Mouse (Mus musculus): ENCODE data around the gene Zfp1. TPM values are rescaled to one million over a fixed set of nuclear protein-coding genes. Genes with fewer than 3 reads are reported as not detected.

The Zfp1 gene
- total and polyA plus RNA-seq, 2 experiments from 2014 or later: 7.5 to 11.9 TPM

DNA sequence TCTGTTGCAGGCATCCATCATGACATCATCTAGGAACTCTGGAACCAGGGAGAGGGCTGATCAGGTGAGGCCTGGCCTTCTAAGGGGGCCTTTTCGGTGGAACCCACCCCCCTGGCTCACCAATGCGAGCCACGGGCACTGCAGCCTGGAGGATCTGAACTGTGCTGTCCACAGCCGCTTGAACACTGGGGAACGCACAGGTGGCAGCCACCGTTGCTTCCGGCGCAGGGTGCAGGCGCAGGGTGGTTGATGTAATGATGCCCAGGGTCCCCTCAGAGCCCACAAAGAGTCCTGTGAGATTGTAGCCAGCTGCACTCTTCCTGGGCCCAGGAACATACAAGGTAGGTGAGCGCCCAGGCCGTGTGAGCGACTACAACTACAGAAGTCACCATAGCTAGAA, 14.8 kb upstream of the Zfp1 start:
- no peaks in the 10 kb centered on the region for H3K27me3 ChIP-seq (ENCODE audit: control insufficient read depth, insufficient read depth, low read length)
- H3K9me3 ChIP-seq (replicated peaks; ENCODE audit: control insufficient read depth, low read length): 0 out of 2 replicates have a peak, but pooled peaks cover 2% of the 10 kb centered on the region
- TF ChIP-seq CTCF (IDR thresholded peaks at IDR 0.05; ENCODE audit: low read depth) (no peak), EP300 (IDR thresholded peaks at IDR 0.05; ENCODE audit: low read depth) (no peak)
- no peak overlapping the region for H3K4me3 ChIP-seq (ENCODE audit: low read depth, low read length)
- no peak overlapping the region for H3K27ac ChIP-seq (ENCODE audit: low read depth)
- H3K9ac ChIP-seq (replicated peaks; ENCODE audit: low read depth, low read length): no peak overlapping the region
- H3K4me1 ChIP-seq (ENCODE audit: control insufficient read depth, insufficient read depth): peaks cover 15% of the 10 kb centered on the region
- no peak for ATAC-seq (ENCODE audit: insufficient read depth, low read depth)
- H3K36me3 ChIP-seq (replicated peaks; ENCODE audit: control insufficient read depth, insufficient read depth, low read length): 0 out of 2 replicates have a peak, but pooled peaks cover 3% of the 10 kb centered on the region
- no peak overlapping the region for H3K4me2 ChIP-seq (ENCODE audit: low read depth, low read length)
- 88% methylated on average over 12 of the region's 12 CpGs for WGBS
- no peak for DNase-seq (ENCODE audit: low spot score)

DNA sequence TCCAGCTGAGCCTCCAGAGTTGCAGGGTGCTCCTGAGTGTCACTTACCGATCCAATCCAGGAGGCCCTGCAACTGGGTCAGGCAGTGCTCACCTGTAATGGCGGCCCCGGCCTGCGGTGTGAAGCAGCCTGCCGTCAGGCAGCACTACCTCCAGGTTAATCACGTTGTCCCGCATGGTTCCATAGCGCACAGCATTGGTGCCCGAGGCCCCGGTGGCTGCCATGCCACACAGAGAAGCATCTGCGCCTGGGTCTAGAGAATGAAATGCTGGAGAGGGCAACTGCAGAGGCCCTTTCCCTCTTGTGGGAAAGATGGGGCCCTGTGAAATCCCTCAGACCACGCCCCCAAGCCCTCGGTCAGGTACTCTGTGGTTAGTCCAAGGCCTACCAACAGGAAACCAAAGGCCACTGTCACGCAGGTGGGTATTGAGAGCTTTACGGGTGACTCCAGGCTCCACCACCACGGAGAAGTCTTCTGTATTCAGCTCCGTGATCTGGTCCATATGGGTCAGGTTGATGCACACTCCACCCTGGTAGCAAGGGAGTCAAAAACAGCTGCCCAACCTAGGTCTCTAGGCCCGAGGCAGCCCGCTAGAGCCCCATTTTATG, 14.2 kb upstream of the Zfp1 start:
- no peak overlapping the region for H3K4me3 ChIP-seq (ENCODE audit: low read depth, low read length)
- no peak for DNase-seq (ENCODE audit: low spot score)
- H3K9me3 ChIP-seq (replicated peaks; ENCODE audit: control insufficient read depth, low read length): 0 out of 2 replicates have a peak, but pooled peaks cover 3% of the 10 kb centered on the region
- no peak for ATAC-seq (ENCODE audit: insufficient read depth, low read depth)
- TF ChIP-seq EP300 (IDR thresholded peaks at IDR 0.05; ENCODE audit: low read depth) (no peak), CTCF (IDR thresholded peaks at IDR 0.05; ENCODE audit: low read depth) (no peak)
- H3K36me3 ChIP-seq (replicated peaks; ENCODE audit: control insufficient read depth, insufficient read depth, low read length): no peaks in the 10 kb centered on the region
- no peak overlapping the region for H3K27ac ChIP-seq (ENCODE audit: low read depth)
- no peak overlapping the region for H3K4me2 ChIP-seq (ENCODE audit: low read depth, low read length)
- peaks cover 15% of the 10 kb centered on the region for H3K4me1 ChIP-seq (ENCODE audit: control insufficient read depth, insufficient read depth)
- no peak overlapping the region for H3K9ac ChIP-seq (replicated peaks; ENCODE audit: low read depth, low read length)
- 84% methylated on average over 19 of the region's 19 CpGs for WGBS
- no peaks in the 10 kb centered on the region for H3K27me3 ChIP-seq (ENCODE audit: control insufficient read depth, insufficient read depth, low read length)

- H3K27ac ChIP-seq (ENCODE audit: low read depth): peak within 1 kb of the TSS; percentile 34; the same call in 1 of the 2 replicates
These were observed 13.1 kb upstream of the Zfp1 start, which contains the start of gene Ldhd for GRCm38 (mm10) chr8:111630105-111630521. Gene Ldhd, minus strand, starts transcription at chr8:111630374.

GRCm38 (mm10) chr8:111631589-111631988, 11.6 kb upstream of the Zfp1 start:
- H3K9ac ChIP-seq (replicated peaks; ENCODE audit: low read depth, low read length): no peak overlapping the region
- no peak for ATAC-seq (ENCODE audit: insufficient read depth, low read depth)
- no peaks in the 10 kb centered on the region for H3K27me3 ChIP-seq (ENCODE audit: control insufficient read depth, insufficient read depth, low read length)
- 91% methylated on average over 8 of the region's 8 CpGs for whole genome bisulfite sequencing
- no peak overlapping the region for H3K4me3 ChIP-seq (ENCODE audit: low read depth, low read length)
- no peaks in the 10 kb centered on the region for H3K4me1 ChIP-seq (ENCODE audit: control insufficient read depth, insufficient read depth)
- H3K36me3 ChIP-seq (replicated peaks; ENCODE audit: control insufficient read depth, insufficient read depth, low read length): no peaks in the 10 kb centered on the region
- no peak for DNase-seq (ENCODE audit: low spot score)
- H3K27ac ChIP-seq (ENCODE audit: low read depth): no peak overlapping the region
- no peak overlapping the region for H3K4me2 ChIP-seq (ENCODE audit: low read depth, low read length)
- TF ChIP-seq EP300 (IDR thresholded peaks at IDR 0.05; ENCODE audit: low read depth) (no peak), CTCF (IDR thresholded peaks at IDR 0.05; ENCODE audit: low read depth) (no peak)
- H3K9me3 ChIP-seq (replicated peaks; ENCODE audit: control insufficient read depth, low read length): 0 out of 2 replicates have a peak, but pooled peaks cover 3% of the 10 kb centered on the region

More at GRCm38 (mm10) chr8:111630105-111630521, 13.1 kb upstream of the Zfp1 start, which contains the start of gene Ldhd:
- WGBS: 29% methylated on average over 13 of the region's 13 CpGs
- Histone ChIP-seq H3K4me2 (ENCODE audit: low read depth, low read length) (peak within 1 kb of the TSS; percentile 68), H3K4me3 (ENCODE audit: low read depth, low read length) (peak within 1 kb of the TSS; percentile 48), H3K9me3 (replicated peaks; ENCODE audit: control insufficient read depth, low read length) (0 out of 2 replicates have a peak, but pooled peaks cover 3% of the 10 kb centered on the region), H3K4me1 (ENCODE audit: control insufficient read depth, insufficient read depth) (peaks cover 7% of the 10 kb centered on the region; the same call in 1 of the 2 replicates), H3K27me3 (ENCODE audit: control insufficient read depth, insufficient read depth, low read length) (no peaks in the 10 kb centered on the region), H3K36me3 (replicated peaks; ENCODE audit: control insufficient read depth, insufficient read depth, low read length) (no peaks in the 10 kb centered on the region), H3K9ac (replicated peaks; ENCODE audit: low read depth, low read length) (peak within 1 kb of the TSS; percentile 53; the same call in 1 of the 2 replicates)
- TF ChIP-seq CTCF (IDR thresholded peaks at IDR 0.05; ENCODE audit: low read depth): no peak
- no peak for TF ChIP-seq EP300 (IDR thresholded peaks at IDR 0.05; ENCODE audit: low read depth)
- peak; percentile 73 for ATAC-seq (ENCODE audit: insufficient read depth, low read depth)
- DNase-seq (ENCODE audit: low spot score): peak; percentile 28

- ATAC-seq (ENCODE audit: insufficient read depth, low read depth) (no peak), DNase-seq (ENCODE audit: low spot score) (no peak)
- Histone ChIP-seq H3K9me3 (replicated peaks; ENCODE audit: control insufficient read depth, low read length) (0 out of 2 replicates have a peak, but pooled peaks cover 3% of the 10 kb centered on the region), H3K4me3 (ENCODE audit: low read depth, low read length) (no peak overlapping the region), H3K36me3 (replicated peaks; ENCODE audit: control insufficient read depth, insufficient read depth, low read length) (no peaks in the 10 kb centered on the region), H3K9ac (replicated peaks; ENCODE audit: low read depth, low read length) (no peak overlapping the region), H3K27ac (ENCODE audit: low read depth) (no peak overlapping the region), H3K4me1 (ENCODE audit: control insufficient read depth, insufficient read depth) (no peaks in the 10 kb centered on the region), H3K4me2 (ENCODE audit: low read depth, low read length) (no peak overlapping the region), H3K27me3 (ENCODE audit: control insufficient read depth, insufficient read depth, low read length) (no peaks in the 10 kb centered on the region)
- WGBS: 95% methylated on average over 3 of the region's 3 CpGs
- no peak for TF ChIP-seq CTCF (IDR thresholded peaks at IDR 0.05; ENCODE audit: low read depth)
These were observed 10.2 kb upstream of the Zfp1 start for GRCm38 (mm10) chr8:111632976-111633375.

Data from heart, postnatal 0 days (tissue).